Mouse (Mus musculus) 416B (cell line): Measurements from ENCODE around the gene Bpifb4.
A peak's percentile ranks its signal among the peaks of the same experiment; 100 is the strongest.

Experiments used
- DNase-seq: peaks from one replicate; pipeline ENCODE4 v3.0.0; 2011; ENCODE audit warnings: low read depth

Gene Bpifb4

GRCm38 (mm10) chr2:154005094-154005493 lies 67.1 kb downstream of the Bpifb4 start:
- no peak for DNase-seq

DNA sequence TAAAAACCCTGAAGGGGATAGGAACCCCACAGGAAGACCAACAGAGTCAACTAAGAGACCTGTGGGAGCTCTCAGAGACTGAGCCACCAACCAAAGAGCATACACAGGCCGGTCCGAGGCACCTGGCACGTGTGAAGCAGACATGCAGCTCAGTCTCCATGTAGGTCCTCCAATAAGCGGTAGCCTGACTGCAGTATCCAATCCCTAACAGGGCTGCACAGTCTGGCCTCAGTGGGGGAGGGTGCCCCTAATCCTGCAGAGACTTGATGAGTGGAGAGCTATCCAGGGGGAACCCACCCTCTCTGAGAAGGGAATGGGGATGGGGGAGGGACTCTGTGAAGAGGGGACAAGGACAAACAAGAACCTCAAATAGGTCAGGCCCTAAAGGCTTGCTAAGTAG lies 67.7 kb downstream of the Bpifb4 start:
- no peak for DNase-seq

- DNase-seq = peak; percentile 3
Observed at GRCm38 (mm10) chr2:154006331-154006730, 68.3 kb downstream of the Bpifb4 start.

- no peak for DNase-seq
Observed at GRCm38 (mm10) chr2:154007381-154007780, 69.4 kb downstream of the Bpifb4 start.

- DNase-seq = no peak
Observed at GRCm38 (mm10) chr2:154007965-154008364, 70.0 kb downstream of the Bpifb4 start, which contains the start of gene Bpifa2. Gene Bpifa2, plus strand, starts transcription at chr2:154008265.
